Mouse (Mus musculus) limb, embryonic 14.5 days (tissue): Measurements from ENCODE around the gene Inhbb. TPM values are rescaled to one million over a fixed set of nuclear protein-coding genes. Genes with fewer than 3 reads are reported as not detected.

Experiments
- ATAC-seq: fragments of 200-750 bp; cut with Nextera tagmentation; 2 replicates; pipeline ENCODE4 v1.8.0; 2017; ENCODE audit warnings: low read depth, moderate number of reproducible peaks, moderate TSS enrichment; ENCODE audit not compliant: low FRiP score
- DNase-seq: peaks from one replicate; pipeline ENCODE4 v3.0.0-alpha.2; 2015; ENCODE audit warnings: low spot score
- H3K27ac ChIP-seq: fragments of 300-500 bp; sonication (generic); replicated peaks from 2 replicates; pipeline ENCODE4 v1.5.1; 2014; ENCODE audit warnings: low read depth, mild to moderate bottlenecking, low read length, moderate library complexity, mixed read lengths
- H3K27me3 ChIP-seq: fragments of 300-500 bp; sonication (generic); 2 replicates; pipeline ENCODE4 v1.6.1; 2014; ENCODE audit warnings: low read length, mixed read lengths; ENCODE audit not compliant: control insufficient read depth, insufficient read depth
- H3K36me3 ChIP-seq: fragments of 300-500 bp; sonication (generic); 2 replicates; pipeline ENCODE4 v1.6.1; 2014; ENCODE audit warnings: mild to moderate bottlenecking, low read length, moderate library complexity, mixed read lengths; ENCODE audit not compliant: control insufficient read depth, insufficient read depth
- H3K4me1 ChIP-seq: fragments of 300-500 bp; sonication (generic); 2 replicates; pipeline ENCODE4 v1.6.1; 2014; ENCODE audit warnings: antibody characterized with exemption, low read length, mixed read lengths; ENCODE audit not compliant: control insufficient read depth, insufficient read depth
- H3K4me2 ChIP-seq: fragments of 300-500 bp; sonication (generic); replicated peaks from 2 replicates; pipeline ENCODE4 v1.6.1; 2014; ENCODE audit warnings: low read depth, mild to moderate bottlenecking, low read length, moderate library complexity; ENCODE audit not compliant: severe bottlenecking
- H3K4me3 ChIP-seq: fragments of 300-500 bp; sonication (generic); replicated peaks from 2 replicates; pipeline ENCODE4 v1.5.1; 2014; ENCODE audit warnings: low read length
- H3K9ac ChIP-seq: fragments of 300-500 bp; sonication (generic); 2 replicates; pipeline ENCODE4 v1.6.1; 2014; ENCODE audit warnings: mild to moderate bottlenecking, low read depth, low read length, moderate library complexity; ENCODE audit not compliant: severe bottlenecking
- H3K9me3 ChIP-seq: fragments of 300-500 bp; sonication (generic); 2 replicates; pipeline ENCODE4 v1.6.1; 2016; ENCODE audit warnings: low read length; ENCODE audit not compliant: control insufficient read depth
- POLR2A ChIP-seq: fragments of 200-500 bp; IDR thresholded peaks from 2 replicates; pipeline ENCODE4 v1.8.0; 2012; ENCODE audit warnings: inconsistent platforms, mild to moderate bottlenecking, moderate library complexity, borderline replicate concordance; ENCODE audit not compliant: insufficient read depth, insufficient read length; ENCODE audit errors: extremely low read depth
- WGBS: fragments of 180-500 bp; shearing (Covaris S2); extraction: QIAGEN DNeasy Blood & Tissue Kit; methylation state at CpG from one replicate; pipeline ENCODE4 v1.1.7; 2014; 5-methylcytosine and 5-hydroxymethylcytosine counted together
- polyA plus RNA-seq, 2 experiments: library from polyadenylated mRNA; depleted of rRNA in 1 of 2; stranded (reverse) in 1 of 2; unstranded in 1 of 2; fragments of >200 nt; fragmentation: Nextera tagmentation in 1 of 2; extraction: Ambion mirVana in 1 of 2; gene quantifications; 2 replicates each; pipeline versions ENCODE4 v1.2.1 to v1.2.3; 2012 to 2014

Inhbb gene
- polyA plus RNA-seq, 2 experiments = 1.6 to 2.9 TPM

DNA sequence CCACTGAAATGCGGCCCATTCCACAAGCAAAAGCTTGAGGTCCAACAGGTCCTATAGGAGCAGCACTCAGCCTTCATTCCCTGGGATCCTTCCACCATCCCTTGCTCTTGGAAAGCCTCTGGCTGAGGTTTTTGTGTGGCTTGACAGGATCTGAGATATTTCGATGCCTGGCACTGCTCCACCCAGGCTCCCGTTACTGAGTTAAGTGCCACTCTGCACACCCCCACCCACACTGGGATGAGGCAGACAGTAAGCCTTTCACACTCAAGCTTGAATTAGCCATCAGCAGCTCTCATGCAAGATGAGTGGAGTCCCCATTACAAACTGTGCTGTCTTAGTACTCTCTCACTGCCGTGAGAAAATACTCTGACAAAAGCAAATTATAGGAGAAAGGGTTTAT, 41.4 kb downstream of the Inhbb start:
- Histone ChIP-seq H3K36me3 (no peaks in the 10 kb centered on the region), H3K4me2 (no peak overlapping the region), H3K9ac (no peak overlapping the region), H3K4me1 (no peaks in the 10 kb centered on the region), H3K9me3 (no peaks in the 10 kb centered on the region), H3K27ac (no peak overlapping the region), H3K27me3 (no peaks in the 10 kb centered on the region), H3K4me3 (no peak overlapping the region)
- no peak for TF ChIP-seq POLR2A
- ATAC-seq = no peak
- no peak for DNase-seq
- 91% methylated on average over 4 of the region's 4 CpGs for WGBS

DNA sequence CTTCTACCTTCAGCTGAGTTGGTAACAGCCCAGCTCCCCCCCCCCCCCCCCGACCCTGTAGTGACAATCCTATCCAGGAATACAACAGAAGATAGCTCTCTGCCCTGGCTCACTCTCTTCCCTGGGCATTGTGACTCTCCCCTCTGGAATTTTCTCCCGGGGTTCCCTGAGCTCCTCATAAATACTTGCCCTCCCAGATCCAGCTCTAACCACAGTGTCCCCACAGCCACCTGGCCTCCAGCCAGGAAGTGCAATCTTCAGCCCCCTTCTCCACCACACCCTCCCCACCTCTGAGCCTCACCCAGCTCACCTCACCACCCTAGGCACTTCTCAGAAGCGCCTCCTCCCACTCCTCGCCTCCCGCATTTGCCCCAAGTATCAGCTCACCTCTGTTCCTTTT, 46.7 kb downstream of the Inhbb start:
- ATAC-seq (no peak), DNase-seq (no peak)
- no peaks in the 10 kb centered on the region for H3K36me3 ChIP-seq
- H3K27me3 ChIP-seq = no peaks in the 10 kb centered on the region
- H3K4me3 ChIP-seq = no peak overlapping the region
- H3K9ac ChIP-seq = no peak overlapping the region
- 60% methylated on average over 5 of the region's 5 CpGs for WGBS
- H3K27ac ChIP-seq = no peak overlapping the region
- no peak overlapping the region for H3K4me2 ChIP-seq
- no peak for TF ChIP-seq POLR2A
- no peaks in the 10 kb centered on the region for H3K4me1 ChIP-seq
- H3K9me3 ChIP-seq = no peaks in the 10 kb centered on the region

DNA sequence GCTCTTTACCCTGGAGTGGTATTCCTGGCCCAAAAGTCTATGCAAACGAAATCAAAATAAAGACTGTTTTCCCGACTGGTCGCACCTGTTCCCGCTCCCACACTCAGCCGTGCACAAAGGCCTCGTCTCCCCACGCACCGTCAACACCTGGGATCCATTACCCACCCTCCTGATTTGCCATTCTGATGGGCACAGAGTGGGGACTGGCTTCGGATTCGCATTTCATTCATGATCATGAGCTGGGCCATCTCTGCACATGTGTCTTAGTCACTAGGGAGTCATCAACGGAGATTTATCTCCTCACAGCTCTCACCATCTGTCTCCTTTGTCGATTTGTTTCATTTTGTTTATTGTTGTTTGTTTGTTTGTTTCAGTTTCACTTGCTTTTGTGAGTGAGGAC, 54.5 kb downstream of the Inhbb start:
- no peak for TF ChIP-seq POLR2A
- H3K4me2 ChIP-seq = no peak overlapping the region
- no peaks in the 10 kb centered on the region for H3K9me3 ChIP-seq
- no peak for ATAC-seq
- H3K27ac ChIP-seq = no peak overlapping the region
- H3K36me3 ChIP-seq = no peaks in the 10 kb centered on the region
- no peak overlapping the region for H3K9ac ChIP-seq
- H3K27me3 ChIP-seq = no peaks in the 10 kb centered on the region
- H3K4me1 ChIP-seq = no peaks in the 10 kb centered on the region
- DNase-seq = no peak
- H3K4me3 ChIP-seq = no peak overlapping the region
- 59% methylated on average over 12 of the region's 12 CpGs for WGBS

DNA sequence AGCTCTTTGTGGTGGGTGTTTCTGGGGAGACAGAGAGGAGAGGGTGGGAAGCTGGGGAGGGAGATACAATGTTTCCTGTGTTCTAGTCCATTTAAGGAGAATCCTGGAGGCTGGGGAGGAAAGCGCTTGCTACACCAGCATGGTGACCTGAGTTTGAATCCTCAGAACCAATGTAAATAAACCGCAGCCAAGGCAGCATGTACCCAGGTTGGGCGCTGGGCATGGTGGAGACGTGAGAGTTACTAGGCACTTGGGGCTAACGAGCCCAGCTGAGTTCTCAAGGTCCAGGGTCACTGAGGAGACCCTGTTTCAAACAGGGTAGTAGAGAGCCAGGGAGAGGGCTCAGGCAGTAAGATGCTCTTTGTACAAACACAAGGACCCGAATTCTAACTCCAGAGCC, 55.7 kb downstream of the Inhbb start:
- Histone ChIP-seq H3K9me3 (no peaks in the 10 kb centered on the region), H3K27ac (no peak overlapping the region), H3K4me2 (no peak overlapping the region), H3K27me3 (no peaks in the 10 kb centered on the region), H3K4me1 (no peaks in the 10 kb centered on the region), H3K4me3 (no peak overlapping the region), H3K9ac (no peak overlapping the region), H3K36me3 (no peaks in the 10 kb centered on the region)
- 55% methylated on average over 6 of the region's 6 CpGs for WGBS
- ATAC-seq (no peak), DNase-seq (no peak)
- no peak for TF ChIP-seq POLR2A

Other genes with a start within 250 kb of the Inhbb start
- gene Ralb, start 82.5 kb upstream of the Inhbb start, polyA plus RNA-seq (2012; rRNA removed) = 45.3 and 49.4 TPM in 2 replicates
- gene Ralb, start 82.5 kb upstream of the Inhbb start, polyA plus RNA-seq (2014; fragmentation: Nextera tagmentation; extraction: Ambion mirVana) = 110 TPM in 2 replicates
- gene Tmem185b, start 103.9 kb upstream of the Inhbb start, polyA plus RNA-seq (2012; rRNA removed) = 23.0 and 33.2 TPM in 2 replicates
- gene Tmem185b, start 103.9 kb upstream of the Inhbb start, polyA plus RNA-seq (2014; fragmentation: Nextera tagmentation; extraction: Ambion mirVana) = 24.3 and 31.9 TPM in 2 replicates
- 5.4 and 6.1 TPM in 2 replicates for gene Epb41l5, start 226.8 kb upstream of the Inhbb start, polyA plus RNA-seq (2012; rRNA removed)
- 12.1 and 12.8 TPM in 2 replicates for gene Epb41l5, start 226.8 kb upstream of the Inhbb start, polyA plus RNA-seq (2014; fragmentation: Nextera tagmentation; extraction: Ambion mirVana)